Mouse (Mus musculus): Measurements from ENCODE around the gene Pip5k1b. TPM values are rescaled to one million over a fixed set of nuclear protein-coding genes. Genes with fewer than 3 reads are reported as not detected.

Pip5k1b gene
- polyA plus RNA-seq, 1 experiment from 2014 or later, result 2.5 TPM

- Histone ChIP-seq H3K9me3 (ENCODE audit: control insufficient read depth, low read depth, low read length) (no peaks in the 10 kb centered on the region), H3K27ac (ENCODE audit: low read length) (no peak overlapping the region), H3K36me3 (ENCODE audit: control insufficient read depth, insufficient read depth, low read length) (no peaks in the 10 kb centered on the region), H3K27me3 (ENCODE audit: control insufficient read depth, insufficient read depth, low read length) (no peaks in the 10 kb centered on the region), H3K4me1 (ENCODE audit: control insufficient read depth, insufficient read depth, low read length) (no peaks in the 10 kb centered on the region), H3K9ac (replicated peaks; ENCODE audit: low read depth, low read length) (no peak overlapping the region), H3K4me2 (replicated peaks; ENCODE audit: low read depth, low read length) (no peak overlapping the region), H3K4me3 (ENCODE audit: low read depth, low read length) (no peak overlapping the region)
- 72% methylated on average over 4 of the region's 4 CpGs for WGBS
- no peak for ATAC-seq (ENCODE audit: insufficient number of reproducible peaks, insufficient read depth, low FRiP score, low read depth)
Observed at GRCm38 (mm10) chr19:24528910-24529561, 26.6 kb downstream of the Pip5k1b start.

- ATAC-seq (ENCODE audit: insufficient number of reproducible peaks, insufficient read depth, low FRiP score, low read depth), result no peak
- Histone ChIP-seq H3K27me3 (ENCODE audit: control insufficient read depth, insufficient read depth, low read length) (no peaks in the 10 kb centered on the region), H3K4me3 (ENCODE audit: low read depth, low read length) (no peak overlapping the region), H3K4me2 (replicated peaks; ENCODE audit: low read depth, low read length) (no peak overlapping the region), H3K36me3 (ENCODE audit: control insufficient read depth, insufficient read depth, low read length) (no peaks in the 10 kb centered on the region), H3K4me1 (ENCODE audit: control insufficient read depth, insufficient read depth, low read length) (no peaks in the 10 kb centered on the region), H3K27ac (ENCODE audit: low read length) (no peak overlapping the region), H3K9ac (replicated peaks; ENCODE audit: low read depth, low read length) (no peak overlapping the region), H3K9me3 (ENCODE audit: control insufficient read depth, low read depth, low read length) (no peaks in the 10 kb centered on the region)
- 63% methylated on average over 4 of the region's 4 CpGs for WGBS
Observed at GRCm38 (mm10) chr19:24528129-24528730, 27.4 kb downstream of the Pip5k1b start.

GRCm38 (mm10) chr19:24527613-24527948 lies 28.1 kb downstream of the Pip5k1b start:
- no peak overlapping the region for H3K4me3 ChIP-seq (ENCODE audit: low read depth, low read length)
- H3K4me2 ChIP-seq (replicated peaks; ENCODE audit: low read depth, low read length), result no peak overlapping the region
- H3K4me1 ChIP-seq (ENCODE audit: control insufficient read depth, insufficient read depth, low read length), result no peaks in the 10 kb centered on the region
- no peaks in the 10 kb centered on the region for H3K36me3 ChIP-seq (ENCODE audit: control insufficient read depth, insufficient read depth, low read length)
- no peak for ATAC-seq (ENCODE audit: insufficient number of reproducible peaks, insufficient read depth, low FRiP score, low read depth)
- no peaks in the 10 kb centered on the region for H3K9me3 ChIP-seq (ENCODE audit: control insufficient read depth, low read depth, low read length)
- WGBS, result 88% methylated on average over 5 of the region's 5 CpGs
- H3K9ac ChIP-seq (replicated peaks; ENCODE audit: low read depth, low read length), result no peak overlapping the region
- H3K27ac ChIP-seq (ENCODE audit: low read length), result no peak overlapping the region
- no peaks in the 10 kb centered on the region for H3K27me3 ChIP-seq (ENCODE audit: control insufficient read depth, insufficient read depth, low read length)

- Histone ChIP-seq H3K4me3 (ENCODE audit: low read depth, low read length) (no peak overlapping the region), H3K27me3 (ENCODE audit: control insufficient read depth, insufficient read depth, low read length) (no peaks in the 10 kb centered on the region), H3K4me1 (ENCODE audit: control insufficient read depth, insufficient read depth, low read length) (no peaks in the 10 kb centered on the region), H3K27ac (ENCODE audit: low read length) (no peak overlapping the region), H3K36me3 (ENCODE audit: control insufficient read depth, insufficient read depth, low read length) (no peaks in the 10 kb centered on the region), H3K4me2 (replicated peaks; ENCODE audit: low read depth, low read length) (no peak overlapping the region), H3K9me3 (ENCODE audit: control insufficient read depth, low read depth, low read length) (no peaks in the 10 kb centered on the region), H3K9ac (replicated peaks; ENCODE audit: low read depth, low read length) (no peak overlapping the region)
- WGBS, result 77% methylated on average over 15 of the region's 15 CpGs
- no peak for ATAC-seq (ENCODE audit: insufficient number of reproducible peaks, insufficient read depth, low FRiP score, low read depth)
Observed at GRCm38 (mm10) chr19:24526731-24527612, 28.7 kb downstream of the Pip5k1b start.

- no peaks in the 10 kb centered on the region for H3K36me3 ChIP-seq (ENCODE audit: control insufficient read depth, insufficient read depth, low read length)
- 72% methylated on average over 15 of the region's 15 CpGs for WGBS
- no peaks in the 10 kb centered on the region for H3K9me3 ChIP-seq (ENCODE audit: control insufficient read depth, low read depth, low read length)
- H3K9ac ChIP-seq (replicated peaks; ENCODE audit: low read depth, low read length), result no peak overlapping the region
- ATAC-seq (ENCODE audit: insufficient number of reproducible peaks, insufficient read depth, low FRiP score, low read depth), result no peak
- H3K4me3 ChIP-seq (ENCODE audit: low read depth, low read length), result no peak overlapping the region
- H3K27ac ChIP-seq (ENCODE audit: low read length), result no peak overlapping the region
- no peak overlapping the region for H3K4me2 ChIP-seq (replicated peaks; ENCODE audit: low read depth, low read length)
- H3K27me3 ChIP-seq (ENCODE audit: control insufficient read depth, insufficient read depth, low read length), result no peaks in the 10 kb centered on the region
- no peaks in the 10 kb centered on the region for H3K4me1 ChIP-seq (ENCODE audit: control insufficient read depth, insufficient read depth, low read length)
Observed at GRCm38 (mm10) chr19:24523476-24524313, 32.0 kb downstream of the Pip5k1b start.

GRCm38 (mm10) chr19:24521997-24522396 lies 33.7 kb downstream of the Pip5k1b start:
- no peak for ATAC-seq (ENCODE audit: insufficient number of reproducible peaks, insufficient read depth, low FRiP score, low read depth)
- Histone ChIP-seq H3K4me1 (ENCODE audit: control insufficient read depth, insufficient read depth, low read length) (no peaks in the 10 kb centered on the region), H3K9me3 (ENCODE audit: control insufficient read depth, low read depth, low read length) (no peaks in the 10 kb centered on the region), H3K4me2 (replicated peaks; ENCODE audit: low read depth, low read length) (no peak overlapping the region), H3K27ac (ENCODE audit: low read length) (no peak overlapping the region), H3K36me3 (ENCODE audit: control insufficient read depth, insufficient read depth, low read length) (no peaks in the 10 kb centered on the region), H3K9ac (replicated peaks; ENCODE audit: low read depth, low read length) (no peak overlapping the region), H3K4me3 (ENCODE audit: low read depth, low read length) (no peak overlapping the region), H3K27me3 (ENCODE audit: control insufficient read depth, insufficient read depth, low read length) (no peaks in the 10 kb centered on the region)
- 80% methylated on average over 7 of the region's 7 CpGs for WGBS

GRCm38 (mm10) chr19:24521146-24521545 lies 34.5 kb downstream of the Pip5k1b start:
- H3K4me2 ChIP-seq (replicated peaks; ENCODE audit: low read depth, low read length), result no peak overlapping the region
- no peak for ATAC-seq (ENCODE audit: insufficient number of reproducible peaks, insufficient read depth, low FRiP score, low read depth)
- WGBS, result 83% methylated on average over 9 of the region's 9 CpGs

GRCm38 (mm10) chr19:24519732-24520409 lies 35.8 kb downstream of the Pip5k1b start:
- no peaks in the 10 kb centered on the region for H3K4me1 ChIP-seq (ENCODE audit: control insufficient read depth, insufficient read depth, low read length)
- H3K9me3 ChIP-seq (ENCODE audit: control insufficient read depth, low read depth, low read length), result no peaks in the 10 kb centered on the region
- H3K27me3 ChIP-seq (ENCODE audit: control insufficient read depth, insufficient read depth, low read length), result no peaks in the 10 kb centered on the region
- H3K9ac ChIP-seq (replicated peaks; ENCODE audit: low read depth, low read length), result no peak overlapping the region
- H3K4me3 ChIP-seq (ENCODE audit: low read depth, low read length), result no peak overlapping the region
- H3K36me3 ChIP-seq (ENCODE audit: control insufficient read depth, insufficient read depth, low read length), result no peaks in the 10 kb centered on the region
- no peak overlapping the region for H3K4me2 ChIP-seq (replicated peaks; ENCODE audit: low read depth, low read length)
- 69% methylated on average over 6 of the region's 6 CpGs for WGBS
- H3K27ac ChIP-seq (ENCODE audit: low read length), result no peak overlapping the region
- no peak for ATAC-seq (ENCODE audit: insufficient number of reproducible peaks, insufficient read depth, low FRiP score, low read depth)

More at GRCm38 (mm10) chr19:24521146-24521545, 34.5 kb downstream of the Pip5k1b start:
- Histone ChIP-seq H3K27ac (ENCODE audit: low read length) (no peak overlapping the region), H3K27me3 (ENCODE audit: control insufficient read depth, insufficient read depth, low read length) (no peaks in the 10 kb centered on the region), H3K36me3 (ENCODE audit: control insufficient read depth, insufficient read depth, low read length) (no peaks in the 10 kb centered on the region), H3K4me3 (ENCODE audit: low read depth, low read length) (no peak overlapping the region), H3K9me3 (ENCODE audit: control insufficient read depth, low read depth, low read length) (no peaks in the 10 kb centered on the region), H3K9ac (replicated peaks; ENCODE audit: low read depth, low read length) (no peak overlapping the region), H3K4me1 (ENCODE audit: control insufficient read depth, insufficient read depth, low read length) (no peaks in the 10 kb centered on the region)
